Mouse (Mus musculus) G1E (cell line): ENCODE measurements at regions not wholly inside any gene's neighbourhood (a gene's known extent, or its start where the extent isn't known, plus 50 kb on each side); places are given as distances from the start of the nearest gene placed in this dataset.

Experiments
- CTCF ChIP-seq: IDR thresholded peaks from 2 replicates; pipeline ENCODE4 v1.5.1; 2012; ENCODE audit warnings: low read depth, low read length, inconsistent platforms, mixed read lengths
- GATA1 ChIP-seq: IDR thresholded peaks from 2 replicates; pipeline ENCODE4 v1.6.1; 2012; ENCODE audit warnings: borderline replicate concordance, low read length, inconsistent platforms, mixed read lengths
- GATA2 ChIP-seq: IDR thresholded peaks from 2 replicates; pipeline ENCODE4 v1.6.1; 2012; ENCODE audit warnings: low read depth, low read length, inconsistent platforms, borderline replicate concordance
- POLR2AphosphoS5 ChIP-seq: IDR thresholded peaks from 2 replicates; pipeline ENCODE4 v1.6.1; 2012; ENCODE audit warnings: low read depth, low read length, inconsistent platforms; ENCODE audit not compliant: insufficient replicate concordance
- TAL1 ChIP-seq: conservative IDR thresholded peaks from 2 replicates; pipeline ENCODE4 v1.6.1; 2012; ENCODE audit warnings: low read depth, low read length, inconsistent platforms, mixed read lengths

DNA sequence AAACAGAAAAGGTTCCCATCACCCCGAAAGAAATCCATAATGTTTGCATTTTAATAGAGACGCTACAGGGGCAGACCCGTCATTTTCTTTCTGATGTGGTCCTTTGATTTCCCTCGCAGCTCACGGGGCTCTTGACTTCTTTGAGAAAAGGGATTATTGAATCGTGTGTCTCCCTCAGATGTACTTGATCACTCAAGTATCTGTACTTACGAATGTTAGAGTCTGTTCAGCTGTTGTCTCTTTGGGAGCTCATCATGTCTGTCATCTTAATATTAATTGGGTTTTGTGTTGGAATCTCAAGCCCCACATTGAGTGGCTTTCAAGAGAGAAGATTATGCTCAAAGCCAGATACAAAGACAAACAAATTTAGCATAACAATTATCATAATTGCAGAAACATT lies 523.0 kb upstream of the Sall1 start:
- TF ChIP-seq POLR2AphosphoS5 (no peak), CTCF (no peak), GATA2 (no peak), GATA1 (no peak), TAL1 (no peak)
